In genomic region chr8:83660545-83660944, GRCm38 (mm10) we compare ENCODE assay signal across 9 mouse cellular contexts. TPM values are rescaled to one million over a fixed set of nuclear protein-coding genes. Genes with fewer than 3 reads are reported as not detected.
A peak's percentile ranks its signal among the peaks of the same experiment; 100 is the strongest.
DNase-seq lines count a peak whose midpoint lies in the region; ATAC-seq and TF ChIP-seq lines count a peak whose summit lies in the region.
"Had no signal": no experiment of that assay in that cellular context is flagged by ENCODE, and none has a peak within 500 bp of the region (broad histone marks: within the 10 kb centered on the region; RNA-seq: fewer than 3 reads in every experiment).

No protein-coding gene starts in this region.

- 13% methylated on average over 8 of the region's 8 CpGs for WGBS in heart, embryonic 16.5 days
- 11% methylated on average over 8 of the region's 8 CpGs for WGBS in forebrain, embryonic 15.5 days
- WGBS in liver, embryonic 15.5 days (ENCODE audit: insufficient replicate concordance): 38% methylated on average over 8 of the region's 8 CpGs

- TF ChIP-seq CTCF in ES-Bruce4 (IDR thresholded peaks at IDR 0.05; ENCODE audit: low read depth, low read length): no peak

- H3K27ac ChIP-seq in heart, embryonic 16.5 days (ENCODE audit: low read length): no peak overlapping the region
- H3K27ac ChIP-seq in ES-Bruce4 (ENCODE audit: insufficient read depth, low read length): no peak overlapping the region
- H3K27ac ChIP-seq in forebrain, embryonic 15.5 days (replicated peaks): peak overlapping the region; percentile 49
- no peak overlapping the region for H3K27ac ChIP-seq in liver, embryonic 15.5 days (replicated peaks)

- peaks cover 7% of the 10 kb centered on the region for H3K36me3 ChIP-seq in heart, embryonic 16.5 days (ENCODE audit: control insufficient read depth, insufficient read depth)
- 0 out of 2 replicates have a peak, but pooled peaks cover 3% of the 10 kb centered on the region for H3K36me3 ChIP-seq in ES-Bruce4 (ENCODE audit: control insufficient read depth, insufficient read depth, low read length, poor library complexity, severe bottlenecking)
- no peaks in the 10 kb centered on the region; the same call in 1 of the 2 replicates for H3K36me3 ChIP-seq in forebrain, embryonic 15.5 days
- 0 out of 2 replicates have a peak, but pooled peaks cover 4% of the 10 kb centered on the region for H3K36me3 ChIP-seq in liver, embryonic 15.5 days (replicated peaks)

- no peak for TF ChIP-seq POLR2A in ES-Bruce4 (IDR thresholded peaks at IDR 0.05; ENCODE audit: insufficient read depth, low read length)

- no peaks in the 10 kb centered on the region for H3K9me3 ChIP-seq in heart, embryonic 16.5 days (replicated peaks; ENCODE audit: control insufficient read depth, low read length)
- no peaks in the 10 kb centered on the region for H3K9me3 ChIP-seq in ES-Bruce4 (replicated peaks; ENCODE audit: control insufficient read depth, insufficient read depth, low read length, poor library complexity, severe bottlenecking)
- H3K9me3 ChIP-seq in forebrain, embryonic 15.5 days: no peaks in the 10 kb centered on the region
- H3K9me3 ChIP-seq in liver, embryonic 15.5 days (replicated peaks): no peaks in the 10 kb centered on the region

- H3K9ac ChIP-seq in heart, embryonic 16.5 days (ENCODE audit: low read length): peak overlapping the region; percentile 32; the same call in 1 of the 2 replicates
- H3K9ac ChIP-seq in ES-Bruce4 (ENCODE audit: low read depth, poor library complexity, severe bottlenecking): peak overlapping the region; percentile 21; the same call in 1 of the 2 replicates
- no peak overlapping the region for H3K9ac ChIP-seq in forebrain, embryonic 15.5 days (replicated peaks)
- H3K9ac ChIP-seq in liver, embryonic 15.5 days: no peak overlapping the region

- H3K4me3 ChIP-seq in heart, embryonic 16.5 days (ENCODE audit: low read length): no peak overlapping the region
- H3K4me3 ChIP-seq in ES-Bruce4 (ENCODE audit: low read depth, low read length): no peak overlapping the region; the same call in 1 of the 2 replicates
- H3K4me3 ChIP-seq in forebrain, embryonic 15.5 days: no peak overlapping the region
- no peak overlapping the region for H3K4me3 ChIP-seq in liver, embryonic 15.5 days (replicated peaks)

- H3K4me1 ChIP-seq in heart, embryonic 16.5 days (ENCODE audit: control insufficient read depth, insufficient read depth, low read length): peaks cover 29% of the 10 kb centered on the region
- H3K4me1 ChIP-seq in ES-Bruce4 (ENCODE audit: control insufficient read depth, insufficient read depth, low read length): peaks cover 11% of the 10 kb centered on the region
- peaks cover 32% of the 10 kb centered on the region for H3K4me1 ChIP-seq in forebrain, embryonic 15.5 days
- H3K4me1 ChIP-seq in liver, embryonic 15.5 days (replicated peaks): peaks cover 56% of the 10 kb centered on the region

- H3K4me2 ChIP-seq in heart, embryonic 16.5 days (ENCODE audit: low read depth, low read length): peak overlapping the region; percentile 52
- no peak overlapping the region; the same call in 1 of the 2 replicates for H3K4me2 ChIP-seq in forebrain, embryonic 15.5 days (replicated peaks)
- H3K4me2 ChIP-seq in liver, embryonic 15.5 days: peak overlapping the region; percentile 13; the same call in 1 of the 2 replicates

- no peaks in the 10 kb centered on the region for H3K27me3 ChIP-seq in heart, embryonic 16.5 days (ENCODE audit: control insufficient read depth, insufficient read depth, low read length)
- H3K27me3 ChIP-seq in ES-Bruce4 (ENCODE audit: control insufficient read depth, insufficient read depth, low read length, poor library complexity, severe bottlenecking): no peaks in the 10 kb centered on the region
- H3K27me3 ChIP-seq in forebrain, embryonic 15.5 days: no peaks in the 10 kb centered on the region
- no peaks in the 10 kb centered on the region for H3K27me3 ChIP-seq in liver, embryonic 15.5 days

- no peak for ATAC-seq in heart, embryonic 16.5 days (replicated peaks; ENCODE audit: extremely low read depth, insufficient read depth, low FRiP score)
- ATAC-seq in forebrain, embryonic 15.5 days (replicated peaks): peak; percentile 55
- no peak for ATAC-seq in liver, embryonic 15.5 days (ENCODE audit: insufficient read depth)

- no peak for DNase-seq in heart, adult 8-10 months (ENCODE audit: low spot score)
- DNase-seq in spleen, adult 12 weeks (ENCODE audit: low spot score): no peak
- no peak for DNase-seq in ovary, postnatal 10 days (ENCODE audit: low spot score)
- no peak for DNase-seq in urinary bladder, adult 18-20 months (ENCODE audit: low spot score in 2 of 2)
- DNase-seq: left cerebral cortex, postnatal 4 days had no signal

- no peak for TF ChIP-seq EP300 in ES-Bruce4 (IDR thresholded peaks at IDR 0.05; ENCODE audit: insufficient read depth, low read depth, low read length)

RNA-seq across cellular contexts. Expression of gene Ptger1, which starts 5.9 kb away (rescaled TPM):
- polyA plus RNA-seq in heart, embryonic 16.5 days (2015; fragmentation: Nextera tagmentation; extraction: Ambion mirVana): 0.43 and 0.69 TPM in 2 replicates
- total RNA-seq in heart, adult 8-10 months (2022): under 1 TPM; 0.17 to 0.57 (median 0.26) TPM
- 0.58 TPM in 1 of 2 replicates, not detected in the other for polyA plus RNA-seq in ES-Bruce4 (2011; ENCODE audit: insufficient read depth, insufficient read length, low read depth, missing spikeins)
- polyA plus RNA-seq in forebrain, embryonic 15.5 days (2015; fragmentation: Nextera tagmentation; extraction: Ambion mirVana): 0.82 and 1.2 TPM in 2 replicates
- polyA plus RNA-seq in liver, embryonic 15.5 days (2015; fragmentation: Nextera tagmentation; extraction: Ambion mirVana): 0.36 and 0.48 TPM in 2 replicates

RNA-seq across cellular contexts. Expression of gene Gipc1, which starts 8.1 kb away (rescaled TPM):
- polyA plus RNA-seq in heart, embryonic 16.5 days (2015; fragmentation: Nextera tagmentation; extraction: Ambion mirVana): 135 and 146 TPM in 2 replicates
- total RNA-seq in heart, adult 8-10 months (2022): 10 to 100 TPM; 21.4 to 25.1 (median 23.3) TPM
- 42.5 and 43.7 TPM in 2 replicates for polyA plus RNA-seq in ES-Bruce4 (2011; ENCODE audit: insufficient read depth, insufficient read length, low read depth, missing spikeins)
- 161 and 168 TPM in 2 replicates for polyA plus RNA-seq in forebrain, embryonic 15.5 days (2015; fragmentation: Nextera tagmentation; extraction: Ambion mirVana)
- polyA plus RNA-seq in liver, embryonic 15.5 days (2015; fragmentation: Nextera tagmentation; extraction: Ambion mirVana): 49.8 and 50.8 TPM in 2 replicates

RNA-seq across cellular contexts. Expression of gene Pkn1, which starts 38.4 kb away (rescaled TPM):
- 17.5 and 20.2 TPM in 2 replicates for polyA plus RNA-seq in heart, embryonic 16.5 days (2015; fragmentation: Nextera tagmentation; extraction: Ambion mirVana)
- 10 to 100 TPM; 44.0 to 47.6 (median 46.6) TPM for total RNA-seq in heart, adult 8-10 months (2022)
- 19.9 and 20.2 TPM in 2 replicates for polyA plus RNA-seq in ES-Bruce4 (2011; ENCODE audit: insufficient read depth, insufficient read length, low read depth, missing spikeins)
- polyA plus RNA-seq in forebrain, embryonic 15.5 days (2015; fragmentation: Nextera tagmentation; extraction: Ambion mirVana): 29.8 and 33.1 TPM in 2 replicates
- polyA plus RNA-seq in liver, embryonic 15.5 days (2015; fragmentation: Nextera tagmentation; extraction: Ambion mirVana): 11.3 and 12.8 TPM in 2 replicates

RNA-seq across cellular contexts. Expression of gene Dnajb1, which starts 52.6 kb away (rescaled TPM):
- polyA plus RNA-seq in heart, embryonic 16.5 days (2015; fragmentation: Nextera tagmentation; extraction: Ambion mirVana): 47.8 and 49.3 TPM in 2 replicates
- total RNA-seq in heart, adult 8-10 months (2022): 10 to 100 TPM; 11.0 to 14.2 (median 12.6) TPM
- 28.2 and 32.2 TPM in 2 replicates for polyA plus RNA-seq in ES-Bruce4 (2011; ENCODE audit: insufficient read depth, insufficient read length, low read depth, missing spikeins)
- 59.8 and 63.0 TPM in 2 replicates for polyA plus RNA-seq in forebrain, embryonic 15.5 days (2015; fragmentation: Nextera tagmentation; extraction: Ambion mirVana)
- polyA plus RNA-seq in liver, embryonic 15.5 days (2015; fragmentation: Nextera tagmentation; extraction: Ambion mirVana): 52.7 and 56.0 TPM in 2 replicates

RNA-seq across cellular contexts. Expression of gene Tecr, which starts 52.8 kb away (rescaled TPM):
- 372 and 402 TPM in 2 replicates for polyA plus RNA-seq in heart, embryonic 16.5 days (2015; fragmentation: Nextera tagmentation; extraction: Ambion mirVana)
- 100 to 1,000 TPM; 539 to 688 (median 589) TPM for total RNA-seq in heart, adult 8-10 months (2022)
- 310 and 347 TPM in 2 replicates for polyA plus RNA-seq in ES-Bruce4 (2011; ENCODE audit: insufficient read depth, insufficient read length, low read depth, missing spikeins)
- 683 and 712 TPM in 2 replicates for polyA plus RNA-seq in forebrain, embryonic 15.5 days (2015; fragmentation: Nextera tagmentation; extraction: Ambion mirVana)
- polyA plus RNA-seq in liver, embryonic 15.5 days (2015; fragmentation: Nextera tagmentation; extraction: Ambion mirVana): 329 and 344 TPM in 2 replicates

Comparison
In these comparisons a context has a peak if more than half of its experiments do, and no peak if none do; other contexts are left out.
1. H3K9ac ChIP-seq: peak in heart, embryonic 16.5 days (single experiment) and ES-Bruce4 (single experiment); none in forebrain, embryonic 15.5 days (single experiment) and liver, embryonic 15.5 days (single experiment).